Mouse (Mus musculus) liver, embryonic 12.5 days (tissue): Measurements from ENCODE around the gene 1700030K09Rik. TPM values are rescaled to one million over a fixed set of nuclear protein-coding genes. Genes with fewer than 3 reads are reported as not detected.
A peak's percentile ranks its signal among the peaks of the same experiment; 100 is the strongest.

Experiments used
- ATAC-seq: fragments of 200-750 bp; cut with Nextera tagmentation; 2 replicates; pipeline ENCODE4 v1.8.0; 2017; ENCODE audit warnings: moderate number of reproducible peaks, mild to moderate bottlenecking, moderate library complexity
- H3K27ac ChIP-seq: fragments of 300-500 bp; sonication (generic); 2 replicates; pipeline ENCODE4 v1.5.1; 2016; ENCODE audit warnings: mild to moderate bottlenecking
- H3K27me3 ChIP-seq: fragments of 300-500 bp; sonication (generic); replicated peaks from 2 replicates; pipeline ENCODE4 v1.6.1; 2016; ENCODE audit warnings: mild to moderate bottlenecking, moderate library complexity
- H3K36me3 ChIP-seq: fragments of 300-500 bp; sonication (generic); 2 replicates; pipeline ENCODE4 v1.6.1; 2016; ENCODE audit warnings: mild to moderate bottlenecking, moderate library complexity
- H3K4me1 ChIP-seq: fragments of 300-500 bp; sonication (generic); 2 replicates; pipeline ENCODE4 v1.6.1; 2016
- H3K4me2 ChIP-seq: fragments of 300-500 bp; sonication (generic); 2 replicates; pipeline ENCODE4 v1.6.1; 2016; ENCODE audit warnings: mild to moderate bottlenecking, moderate library complexity
- H3K4me3 ChIP-seq: fragments of 300-500 bp; sonication (generic); 2 replicates; pipeline ENCODE4 v1.5.1; 2016; ENCODE audit warnings: mild to moderate bottlenecking, moderate library complexity
- H3K9ac ChIP-seq: fragments of 300-500 bp; sonication (generic); 2 replicates; pipeline ENCODE4 v1.6.1; 2016; ENCODE audit warnings: mild to moderate bottlenecking, moderate library complexity
- H3K9me3 ChIP-seq: fragments of 300-500 bp; sonication (generic); replicated peaks from 2 replicates; pipeline ENCODE4 v1.6.1; 2016; ENCODE audit warnings: mild to moderate bottlenecking, moderate library complexity
- WGBS: fragments of 180-500 bp; shearing (Covaris S2); methylation state at CpG from one replicate; pipeline ENCODE4 v1.1.7; 2016; ENCODE audit not compliant: insufficient replicate concordance; 5-methylcytosine and 5-hydroxymethylcytosine counted together
- polyA plus RNA-seq: library from polyadenylated mRNA; unstranded; fragments of >200 nt; fragmentation: Nextera tagmentation; extraction: Ambion mirVana; gene quantifications from 2 replicates; pipeline ENCODE4 v1.2.1, GENCODE M21; 2016

Gene 1700030K09Rik
- polyA plus RNA-seq, 1 experiment from 2014 or later: 7.7 TPM

DNA sequence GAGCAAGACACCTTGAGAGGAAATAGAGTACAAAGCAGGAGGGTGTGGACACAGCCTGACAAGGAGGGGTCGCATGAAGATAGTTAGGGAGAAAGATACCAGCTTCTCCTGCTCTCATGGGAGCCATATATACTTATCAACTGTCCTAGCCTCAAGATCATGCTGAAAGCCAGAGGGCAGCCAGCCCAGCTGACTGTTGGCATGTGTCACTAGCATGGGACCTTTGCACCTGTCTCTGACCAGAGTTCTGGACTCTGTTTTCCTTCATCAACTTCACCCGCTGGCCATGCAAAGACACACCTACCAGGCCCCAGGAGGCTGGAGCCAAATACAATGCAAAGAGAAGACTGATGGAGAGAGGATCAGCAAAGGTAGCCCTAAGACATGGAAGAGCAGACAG lies 25.6 kb downstream of the 1700030K09Rik start:
- Histone ChIP-seq H3K27ac (no peak overlapping the region), H3K36me3 (peaks cover 95% of the 10 kb centered on the region), H3K4me1 (peaks cover 14% of the 10 kb centered on the region), H3K4me3 (no peak overlapping the region), H3K4me2 (no peak overlapping the region), H3K27me3 (no peaks in the 10 kb centered on the region), H3K9me3 (no peaks in the 10 kb centered on the region), H3K9ac (no peak overlapping the region)
- WGBS: 86% methylated on average over 2 of the region's 2 CpGs
- ATAC-seq: no peak

DNA sequence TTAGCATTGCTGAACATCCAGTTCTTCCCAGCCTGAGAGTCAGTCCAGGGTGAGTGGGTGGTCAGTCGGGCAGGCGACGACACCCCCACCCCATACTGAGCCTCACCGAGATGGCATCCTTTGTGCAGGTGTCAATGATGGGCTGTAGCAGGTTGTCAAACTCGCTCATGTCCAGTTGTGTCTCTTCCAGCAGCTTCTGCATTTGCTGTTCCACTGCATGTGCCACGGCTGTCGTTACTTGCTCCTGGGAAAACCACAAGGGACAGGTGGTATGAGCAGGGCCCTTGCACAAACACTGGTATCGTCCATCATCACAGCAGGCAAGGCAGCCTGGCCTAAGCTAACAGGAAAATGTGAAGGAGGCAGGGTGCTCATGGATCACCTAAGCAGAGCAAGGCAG lies 26.3 kb downstream of the 1700030K09Rik start:
- Histone ChIP-seq H3K9me3 (no peaks in the 10 kb centered on the region), H3K4me3 (no peak overlapping the region), H3K9ac (no peak overlapping the region), H3K4me1 (peaks cover 17% of the 10 kb centered on the region), H3K27me3 (no peaks in the 10 kb centered on the region), H3K4me2 (no peak overlapping the region), H3K36me3 (peaks cover 87% of the 10 kb centered on the region), H3K27ac (no peak overlapping the region)
- no peak for ATAC-seq
- 87% methylated on average over 8 of the region's 8 CpGs for WGBS

DNA sequence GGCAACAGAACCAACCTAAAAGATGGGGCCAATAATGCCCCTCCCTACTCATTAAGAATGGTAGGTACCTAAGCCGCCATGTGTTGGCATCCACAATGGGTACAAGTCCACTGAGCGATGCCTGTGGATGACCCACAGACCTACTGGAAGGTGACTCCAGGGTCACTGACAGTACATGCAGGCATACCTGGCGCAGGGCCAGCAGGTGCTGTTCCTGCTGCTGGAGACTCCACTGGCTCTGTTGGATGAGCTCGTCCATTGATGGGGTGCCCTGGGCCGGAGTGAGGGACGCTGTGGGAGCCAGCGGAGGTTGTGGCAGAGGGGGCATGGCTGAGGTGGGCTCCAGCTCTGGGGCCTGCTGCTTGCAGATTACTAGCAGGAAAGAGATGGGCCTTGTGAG lies 27.0 kb downstream of the 1700030K09Rik start:
- H3K36me3 ChIP-seq: peaks cover 80% of the 10 kb centered on the region
- H3K4me3 ChIP-seq: no peak overlapping the region
- H3K4me2 ChIP-seq: no peak overlapping the region
- no peak overlapping the region for H3K9ac ChIP-seq
- H3K27me3 ChIP-seq: no peaks in the 10 kb centered on the region
- H3K4me1 ChIP-seq: peaks cover 21% of the 10 kb centered on the region
- no peak for ATAC-seq
- no peaks in the 10 kb centered on the region for H3K9me3 ChIP-seq
- 87% methylated on average over 7 of the region's 7 CpGs for WGBS
- no peak overlapping the region for H3K27ac ChIP-seq

DNA sequence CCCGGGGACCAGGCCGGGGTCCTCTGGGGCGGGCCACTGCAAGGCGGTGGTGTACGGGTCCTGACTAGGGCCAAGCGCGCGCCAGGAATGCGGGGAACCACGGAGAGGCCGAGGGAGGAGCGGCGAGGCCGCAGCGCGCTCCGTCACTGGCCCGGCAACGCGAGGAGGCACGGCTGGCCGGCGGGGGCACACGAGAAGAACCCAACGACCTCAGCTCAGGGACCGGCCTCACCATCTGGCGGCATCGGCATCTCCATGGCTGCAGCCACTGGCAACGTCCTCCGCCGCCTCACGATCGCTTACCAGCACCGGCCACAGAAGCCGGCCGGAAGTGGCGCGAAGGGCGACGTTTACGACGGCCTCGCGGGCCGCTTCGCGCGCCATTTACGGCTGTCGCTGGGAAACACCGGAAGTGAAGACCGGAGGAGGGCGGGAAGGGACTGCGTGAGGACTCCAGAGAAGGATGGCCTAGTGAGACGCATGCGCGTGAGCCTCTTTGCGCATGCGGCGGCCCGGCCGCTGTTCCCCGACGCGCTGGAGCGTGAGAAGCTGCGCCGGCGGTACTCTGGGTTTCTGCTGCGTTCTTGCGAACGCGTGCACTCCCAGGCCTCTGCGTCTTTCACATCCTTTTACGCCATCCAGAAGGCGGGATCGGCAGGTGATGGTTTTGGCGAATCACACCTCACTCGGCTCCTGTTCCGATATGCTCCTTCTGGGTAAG lies 31.3 kb downstream of the 1700030K09Rik start, which contains the start of gene Cherp:
Gene Cherp (minus strand): TSS at position 401 of the 721 bp plus-strand sequence.
- Histone ChIP-seq H3K9ac (peak within 1 kb of the TSS; percentile 85), H3K36me3 (peaks cover 50% of the 10 kb centered on the region), H3K27me3 (no peaks in the 10 kb centered on the region), H3K4me3 (peak within 1 kb of the TSS; percentile 89), H3K9me3 (0 out of 2 replicates have a peak, but pooled peaks cover 3% of the 10 kb centered on the region), H3K4me2 (peak within 1 kb of the TSS; percentile 96), H3K4me1 (peaks cover 37% of the 10 kb centered on the region), H3K27ac (peak within 1 kb of the TSS; percentile 93)
- WGBS: under 1% methylated on average over 79 of the region's 80 CpGs
- ATAC-seq: peak; percentile 95

DNA sequence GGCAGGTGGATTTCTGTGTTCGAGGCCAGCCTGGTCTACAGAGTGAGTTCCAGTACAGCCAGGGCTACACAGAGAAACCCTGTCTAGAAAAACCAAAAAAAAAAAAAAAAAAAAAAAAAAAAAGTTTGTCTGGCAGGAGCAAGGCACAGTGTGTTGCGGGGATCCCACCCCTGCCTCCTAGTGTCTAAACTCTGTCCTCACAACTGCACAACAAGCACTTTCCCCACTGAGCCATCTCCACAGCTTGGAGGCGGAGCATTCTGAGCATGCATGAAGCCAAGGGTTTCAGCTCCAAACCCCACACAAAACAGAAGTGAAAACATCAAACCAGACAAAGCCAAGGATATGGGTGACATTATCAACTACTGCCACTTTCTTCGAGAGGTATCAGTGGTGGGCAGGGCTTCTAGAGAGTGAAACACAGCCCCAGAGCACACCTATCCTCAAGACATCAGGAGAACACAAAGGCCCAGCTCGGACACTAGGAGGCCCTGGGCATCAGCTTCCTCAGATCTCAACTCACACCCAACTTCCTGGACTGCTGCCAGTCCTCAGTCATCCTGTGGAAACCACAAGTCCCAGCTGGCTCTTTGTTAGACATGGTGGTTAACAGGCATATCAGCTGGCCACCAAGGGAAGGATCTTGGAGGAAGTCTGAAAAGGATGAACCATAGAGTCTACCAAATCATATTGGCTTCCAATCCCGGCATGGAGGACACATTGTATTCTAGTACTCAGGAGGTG lies 41.9 kb downstream of the 1700030K09Rik start:
- 0 out of 2 replicates have a peak, but pooled peaks have one; percentile 37 for ATAC-seq
- no peak overlapping the region for H3K4me2 ChIP-seq
- H3K9ac ChIP-seq: no peak overlapping the region
- H3K9me3 ChIP-seq: no peaks in the 10 kb centered on the region
- H3K4me1 ChIP-seq: peaks cover 23% of the 10 kb centered on the region
- H3K36me3 ChIP-seq: peaks cover 99% of the 10 kb centered on the region
- 59% methylated on average over 6 of the region's 6 CpGs for WGBS
- no peaks in the 10 kb centered on the region for H3K27me3 ChIP-seq
- no peak overlapping the region for H3K27ac ChIP-seq
- no peak overlapping the region for H3K4me3 ChIP-seq

DNA sequence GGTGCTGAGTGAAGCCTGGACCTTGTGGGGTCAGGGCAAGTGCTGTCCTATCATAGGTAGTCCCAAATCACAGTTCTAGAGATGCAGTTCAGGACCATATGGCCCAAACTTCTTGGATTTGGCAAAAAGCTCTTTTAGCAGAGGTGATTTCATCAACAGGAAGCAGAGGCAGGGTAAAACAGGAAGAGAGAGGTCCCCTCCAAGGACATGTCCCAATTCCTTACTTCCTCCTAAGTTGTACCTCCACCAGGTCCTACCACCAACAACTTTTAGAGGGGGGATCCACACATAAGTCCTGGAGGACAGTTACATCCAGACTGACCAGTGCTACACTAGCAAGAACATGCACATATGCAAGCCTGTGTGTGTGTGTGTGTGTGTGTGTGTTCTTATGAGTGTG lies 43.3 kb downstream of the 1700030K09Rik start:
- ATAC-seq: no peak
- no peak overlapping the region for H3K9ac ChIP-seq
- H3K4me3 ChIP-seq: no peak overlapping the region
- no peaks in the 10 kb centered on the region for H3K27me3 ChIP-seq
- no peak overlapping the region for H3K4me2 ChIP-seq
- peaks cover 35% of the 10 kb centered on the region for H3K4me1 ChIP-seq
- H3K9me3 ChIP-seq: no peaks in the 10 kb centered on the region
- H3K36me3 ChIP-seq: peaks cover 86% of the 10 kb centered on the region
- H3K27ac ChIP-seq: no peak overlapping the region

DNA sequence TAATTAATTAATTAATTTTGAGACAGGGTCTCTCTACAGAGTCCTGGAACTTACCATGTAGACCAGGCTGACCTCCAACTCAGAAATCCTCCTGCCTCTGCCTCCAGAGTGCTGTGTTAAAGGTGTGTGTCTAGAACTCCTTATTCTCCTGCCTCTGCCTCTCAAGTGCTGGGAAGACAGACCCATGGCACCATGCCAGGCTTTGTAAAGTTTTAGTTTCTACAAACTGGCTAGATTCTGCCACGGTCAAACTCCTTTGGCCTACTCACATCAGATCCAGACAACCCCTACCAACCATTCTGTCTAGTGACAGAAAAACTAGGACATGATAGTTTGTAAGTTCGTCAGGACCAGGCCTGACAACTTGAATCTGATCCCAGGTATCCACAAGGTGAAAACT lies 47.3 kb downstream of the 1700030K09Rik start:
- no peak for ATAC-seq
- peak overlapping the region; percentile 86 for H3K4me2 ChIP-seq
- H3K4me1 ChIP-seq: peaks cover 43% of the 10 kb centered on the region
- peaks cover 71% of the 10 kb centered on the region for H3K36me3 ChIP-seq
- H3K9ac ChIP-seq: peak overlapping the region; percentile 91; the same call in 1 of the 2 replicates
- H3K27ac ChIP-seq: peak overlapping the region; percentile 87; the same call in 1 of the 2 replicates
- H3K27me3 ChIP-seq: no peaks in the 10 kb centered on the region
- no peaks in the 10 kb centered on the region for H3K9me3 ChIP-seq
- peak overlapping the region; percentile 94 for H3K4me3 ChIP-seq
- WGBS: 79% methylated on average over 2 of the region's 2 CpGs

DNA sequence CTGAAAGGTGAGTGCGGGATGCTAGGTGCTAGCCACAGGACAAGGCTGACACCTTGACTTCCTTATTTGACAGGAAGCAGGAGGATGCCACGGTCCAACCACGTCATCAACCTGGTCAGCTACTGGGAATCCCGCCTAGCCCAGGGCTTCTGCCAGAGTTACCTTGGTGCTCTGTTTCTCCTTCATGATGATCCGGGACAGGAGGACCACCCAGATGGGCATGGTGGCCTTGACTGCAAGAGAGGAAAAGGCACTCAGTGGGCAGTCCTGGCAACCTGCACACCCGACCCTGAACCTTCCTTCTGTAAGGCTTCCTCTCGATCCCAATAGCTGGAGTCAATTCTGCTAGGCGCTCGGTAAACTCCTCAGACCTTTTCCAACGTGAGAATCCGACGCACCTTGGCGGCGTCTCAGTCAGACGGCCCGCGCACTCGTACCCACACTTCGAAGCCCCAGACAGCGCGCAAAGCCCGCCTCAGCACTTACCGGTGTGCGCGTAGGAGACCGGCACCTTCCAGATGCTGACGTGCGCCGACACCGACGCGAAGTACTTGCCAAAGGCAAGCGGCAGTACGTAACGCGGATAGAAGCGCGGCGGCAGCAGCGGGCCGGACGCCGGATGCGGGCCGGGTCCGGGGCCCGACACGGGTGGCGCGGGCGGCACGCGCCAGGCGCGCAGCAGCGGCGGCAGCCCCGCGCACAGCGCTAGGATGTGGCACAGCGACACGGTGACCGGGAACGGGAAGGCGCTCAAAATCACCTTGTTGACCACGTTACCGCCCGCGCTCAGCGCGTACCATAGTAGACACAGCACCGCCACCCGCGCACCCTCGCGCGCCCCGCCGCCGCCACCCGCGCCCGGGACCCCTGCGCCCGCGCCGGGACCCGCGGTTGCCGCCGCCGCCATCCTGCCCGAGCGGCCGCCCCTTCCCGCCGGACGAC lies 48.3 kb downstream of the 1700030K09Rik start, which contains the start of gene Slc35e1:
Gene Slc35e1 (minus strand): TSS at position 935 of the 942 bp plus-strand sequence.
- no peaks in the 10 kb centered on the region for H3K9me3 ChIP-seq
- H3K9ac ChIP-seq: peak within 1 kb of the TSS; percentile 91
- H3K36me3 ChIP-seq: peaks cover 71% of the 10 kb centered on the region
- H3K4me3 ChIP-seq: peak within 1 kb of the TSS; percentile 94
- peak; percentile 38 for ATAC-seq
- H3K27ac ChIP-seq: peak within 1 kb of the TSS; percentile 87
- peaks cover 43% of the 10 kb centered on the region for H3K4me1 ChIP-seq
- H3K27me3 ChIP-seq: no peaks in the 10 kb centered on the region
- H3K4me2 ChIP-seq: peak within 1 kb of the TSS; percentile 86
- under 1% methylated on average over 89 of the region's 98 CpGs for WGBS

DNA sequence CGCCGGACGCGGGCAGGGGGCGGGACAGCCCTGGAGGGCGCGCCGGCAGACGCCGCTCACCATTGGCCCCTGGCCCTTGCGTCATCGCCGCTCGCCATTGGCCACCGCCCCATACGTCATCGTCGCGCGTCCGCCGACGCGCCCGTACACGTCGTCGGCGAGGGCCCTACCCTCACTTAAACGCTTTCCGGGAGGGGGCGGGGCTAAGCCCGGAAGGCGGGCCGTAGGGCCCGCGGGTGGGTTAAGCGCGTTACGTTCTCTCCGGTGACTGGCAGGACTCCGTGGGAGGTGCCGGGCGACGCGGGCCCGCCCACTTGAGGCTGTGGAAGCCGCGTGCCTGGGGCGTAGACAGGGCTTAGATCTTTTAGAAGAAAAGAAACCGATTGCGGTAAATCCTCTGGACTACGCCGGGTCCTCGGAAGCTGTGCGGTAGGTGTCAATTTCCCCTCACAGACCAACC lies 49.0 kb downstream of the 1700030K09Rik start:
- H3K9me3 ChIP-seq: no peaks in the 10 kb centered on the region
- no peaks in the 10 kb centered on the region for H3K27me3 ChIP-seq
- peak overlapping the region; percentile 68 for H3K9ac ChIP-seq
- ATAC-seq: peak; percentile 96
- peak overlapping the region; percentile 87 for H3K27ac ChIP-seq
- peak overlapping the region; percentile 94 for H3K4me3 ChIP-seq
- H3K4me2 ChIP-seq: peak overlapping the region; percentile 86
- under 1% methylated on average over 52 of the region's 56 CpGs for WGBS
- H3K4me1 ChIP-seq: peaks cover 43% of the 10 kb centered on the region
- peaks cover 71% of the 10 kb centered on the region for H3K36me3 ChIP-seq

DNA sequence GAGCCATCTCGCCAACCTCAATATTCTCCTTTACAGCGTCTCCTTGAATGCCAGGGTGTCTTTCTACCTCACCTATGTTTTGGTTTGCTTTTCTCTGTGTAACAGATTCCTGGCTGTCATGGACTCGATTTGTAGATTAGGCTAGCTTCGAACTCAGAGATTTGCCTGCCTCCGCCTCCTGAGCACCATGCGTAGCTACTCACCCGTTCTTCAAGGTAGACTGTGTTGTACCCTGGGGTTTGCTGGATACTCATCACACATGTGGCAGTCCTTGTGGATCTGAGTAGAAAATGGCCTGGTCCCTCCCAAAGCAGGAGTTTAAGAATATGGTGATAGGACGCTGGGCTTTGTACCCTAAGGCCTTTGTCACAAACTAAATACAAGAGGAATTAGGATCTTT lies 49.7 kb downstream of the 1700030K09Rik start:
- H3K4me1 ChIP-seq: peaks cover 49% of the 10 kb centered on the region
- no peaks in the 10 kb centered on the region for H3K27me3 ChIP-seq
- no peaks in the 10 kb centered on the region for H3K9me3 ChIP-seq
- peak overlapping the region; percentile 74 for H3K27ac ChIP-seq
- peak overlapping the region; percentile 68 for H3K9ac ChIP-seq
- ATAC-seq: no peak
- peak overlapping the region; percentile 94 for H3K4me3 ChIP-seq
- peak overlapping the region; percentile 86 for H3K4me2 ChIP-seq
- 9% methylated on average over 8 of the region's 8 CpGs for WGBS
- peaks cover 69% of the 10 kb centered on the region for H3K36me3 ChIP-seq

DNA sequence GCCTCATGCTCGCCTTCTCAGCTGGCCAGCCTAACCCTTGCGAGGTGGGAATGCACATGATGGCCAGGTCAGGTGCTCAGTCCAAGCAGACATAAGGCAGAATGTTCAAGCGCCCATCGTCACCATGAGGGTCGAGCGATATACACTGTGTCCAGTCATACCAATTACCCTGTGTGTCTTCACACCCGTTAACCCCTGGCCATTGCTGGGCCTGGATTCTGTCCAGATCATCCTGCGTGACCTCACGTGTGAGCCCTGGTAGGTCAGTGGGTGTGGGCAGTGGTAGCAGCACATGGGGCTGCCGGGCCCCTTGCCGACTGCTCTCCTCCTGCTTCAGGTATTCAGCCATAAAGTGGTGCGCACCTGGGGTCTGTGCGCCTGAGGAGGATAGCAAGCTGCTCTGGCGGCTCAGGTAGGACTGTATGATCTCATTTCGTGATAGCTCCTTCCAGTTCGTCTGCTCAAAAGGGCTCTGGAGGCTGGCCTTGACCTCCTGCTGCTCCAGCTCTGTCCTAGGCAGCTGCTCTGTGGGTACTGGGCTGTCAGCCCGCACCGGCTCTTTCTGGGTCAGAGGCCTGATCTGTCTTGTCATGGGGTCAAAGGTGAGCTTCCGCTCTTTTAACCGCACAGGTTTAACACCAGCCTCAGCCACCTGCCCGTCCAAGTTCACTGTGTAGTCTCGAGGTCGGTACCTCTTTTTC lies 51.9 kb downstream of the 1700030K09Rik start:
- ATAC-seq: no peak
- Histone ChIP-seq H3K9me3 (no peaks in the 10 kb centered on the region), H3K4me2 (no peak overlapping the region), H3K4me3 (no peak overlapping the region), H3K4me1 (peaks cover 57% of the 10 kb centered on the region), H3K27me3 (no peaks in the 10 kb centered on the region), H3K9ac (no peak overlapping the region), H3K27ac (no peak overlapping the region), H3K36me3 (peaks cover 58% of the 10 kb centered on the region)
- WGBS: 79% methylated on average over 23 of the region's 23 CpGs
